Mouse (Mus musculus): ENCODE measurements around the gene Ush2a. TPM values are rescaled to one million over a fixed set of nuclear protein-coding genes. Genes with fewer than 3 reads are reported as not detected.

Gene Ush2a
- polyA plus RNA-seq, 1 experiment from 2014 or later, result 0.10 TPM

- Histone ChIP-seq H3K4me1 (replicated peaks; ENCODE audit: control insufficient read depth, insufficient read depth, low read length) (no peaks in the 10 kb centered on the region), H3K36me3 (ENCODE audit: control insufficient read depth, insufficient read depth, low read length) (no peaks in the 10 kb centered on the region), H3K9ac (ENCODE audit: low read depth, low read length) (no peak overlapping the region), H3K27me3 (replicated peaks; ENCODE audit: control insufficient read depth, insufficient read depth, low read length) (no peaks in the 10 kb centered on the region), H3K27ac (ENCODE audit: low read depth, low read length) (no peak overlapping the region), H3K4me2 (no peak overlapping the region), H3K9me3 (ENCODE audit: control insufficient read depth, low read length) (no peaks in the 10 kb centered on the region), H3K4me3 (ENCODE audit: low read depth, low read length) (no peak overlapping the region)
- DNase-seq (ENCODE audit: low spot score) (no peak), ATAC-seq (replicated peaks; ENCODE audit: low FRiP score) (no peak)
- WGBS, result 61% methylated on average over 10 of the region's 10 CpGs
These were observed 642.3 kb downstream of the Ush2a start for GRCm38 (mm10) chr1:188904091-188904490.

GRCm38 (mm10) chr1:188906175-188906574 lies 644.4 kb downstream of the Ush2a start:
- Histone ChIP-seq H3K4me1 (replicated peaks; ENCODE audit: control insufficient read depth, insufficient read depth, low read length) (no peaks in the 10 kb centered on the region), H3K4me2 (no peak overlapping the region), H3K9ac (ENCODE audit: low read depth, low read length) (no peak overlapping the region), H3K9me3 (ENCODE audit: control insufficient read depth, low read length) (no peaks in the 10 kb centered on the region), H3K4me3 (ENCODE audit: low read depth, low read length) (no peak overlapping the region), H3K27ac (ENCODE audit: low read depth, low read length) (no peak overlapping the region), H3K36me3 (ENCODE audit: control insufficient read depth, insufficient read depth, low read length) (no peaks in the 10 kb centered on the region), H3K27me3 (replicated peaks; ENCODE audit: control insufficient read depth, insufficient read depth, low read length) (no peaks in the 10 kb centered on the region)
- ATAC-seq (replicated peaks; ENCODE audit: low FRiP score) (no peak), DNase-seq (ENCODE audit: low spot score) (no peak)
- 85% methylated on average over 7 of the region's 7 CpGs for WGBS

GRCm38 (mm10) chr1:188910656-188911055 lies 648.8 kb downstream of the Ush2a start:
- no peaks in the 10 kb centered on the region for H3K36me3 ChIP-seq (ENCODE audit: control insufficient read depth, insufficient read depth, low read length)
- WGBS, result 84% methylated on average over 11 of the region's 11 CpGs
- ATAC-seq (replicated peaks; ENCODE audit: low FRiP score) (no peak), DNase-seq (ENCODE audit: low spot score) (no peak)
- H3K27me3 ChIP-seq (replicated peaks; ENCODE audit: control insufficient read depth, insufficient read depth, low read length), result no peaks in the 10 kb centered on the region
- no peak overlapping the region for H3K4me3 ChIP-seq (ENCODE audit: low read depth, low read length)
- no peaks in the 10 kb centered on the region for H3K4me1 ChIP-seq (replicated peaks; ENCODE audit: control insufficient read depth, insufficient read depth, low read length)
- no peak overlapping the region for H3K9ac ChIP-seq (ENCODE audit: low read depth, low read length)
- H3K4me2 ChIP-seq, result no peak overlapping the region
- H3K9me3 ChIP-seq (ENCODE audit: control insufficient read depth, low read length), result no peaks in the 10 kb centered on the region
- no peak overlapping the region for H3K27ac ChIP-seq (ENCODE audit: low read depth, low read length)

GRCm38 (mm10) chr1:188919946-188920345 lies 658.1 kb downstream of the Ush2a start:
- no peak overlapping the region for H3K27ac ChIP-seq (ENCODE audit: low read depth, low read length)
- DNase-seq (ENCODE audit: low spot score) (no peak), ATAC-seq (replicated peaks; ENCODE audit: low FRiP score) (no peak)
- H3K4me3 ChIP-seq (ENCODE audit: low read depth, low read length), result no peak overlapping the region
- no peaks in the 10 kb centered on the region for H3K36me3 ChIP-seq (ENCODE audit: control insufficient read depth, insufficient read depth, low read length)
- H3K9ac ChIP-seq (ENCODE audit: low read depth, low read length), result no peak overlapping the region
- H3K27me3 ChIP-seq (replicated peaks; ENCODE audit: control insufficient read depth, insufficient read depth, low read length), result no peaks in the 10 kb centered on the region
- no peak overlapping the region for H3K4me2 ChIP-seq
- 0 out of 2 replicates have a peak, but pooled peaks cover 2% of the 10 kb centered on the region for H3K9me3 ChIP-seq (ENCODE audit: control insufficient read depth, low read length)
- H3K4me1 ChIP-seq (replicated peaks; ENCODE audit: control insufficient read depth, insufficient read depth, low read length), result no peaks in the 10 kb centered on the region
- 35% methylated on average over 1 of the region's 1 CpGs for WGBS

GRCm38 (mm10) chr1:188937246-188937780 lies 675.5 kb downstream of the Ush2a start:
- H3K9ac ChIP-seq (ENCODE audit: low read depth, low read length), result no peak overlapping the region
- H3K4me3 ChIP-seq (ENCODE audit: low read depth, low read length), result no peak overlapping the region
- H3K27ac ChIP-seq (ENCODE audit: low read depth, low read length), result no peak overlapping the region
- DNase-seq (ENCODE audit: low spot score) (no peak), ATAC-seq (replicated peaks; ENCODE audit: low FRiP score) (no peak)
- no peaks in the 10 kb centered on the region for H3K4me1 ChIP-seq (replicated peaks; ENCODE audit: control insufficient read depth, insufficient read depth, low read length)
- no peaks in the 10 kb centered on the region for H3K27me3 ChIP-seq (replicated peaks; ENCODE audit: control insufficient read depth, insufficient read depth, low read length)
- WGBS, result 88% methylated on average over 14 of the region's 14 CpGs
- no peak overlapping the region for H3K4me2 ChIP-seq
- no peaks in the 10 kb centered on the region for H3K9me3 ChIP-seq (ENCODE audit: control insufficient read depth, low read length)
- no peaks in the 10 kb centered on the region for H3K36me3 ChIP-seq (ENCODE audit: control insufficient read depth, insufficient read depth, low read length)

- Histone ChIP-seq H3K9me3 (ENCODE audit: control insufficient read depth, low read length) (no peaks in the 10 kb centered on the region), H3K9ac (ENCODE audit: low read depth, low read length) (no peak overlapping the region), H3K27ac (ENCODE audit: low read depth, low read length) (no peak overlapping the region), H3K4me1 (replicated peaks; ENCODE audit: control insufficient read depth, insufficient read depth, low read length) (no peaks in the 10 kb centered on the region), H3K36me3 (ENCODE audit: control insufficient read depth, insufficient read depth, low read length) (no peaks in the 10 kb centered on the region), H3K27me3 (replicated peaks; ENCODE audit: control insufficient read depth, insufficient read depth, low read length) (no peaks in the 10 kb centered on the region), H3K4me3 (ENCODE audit: low read depth, low read length) (no peak overlapping the region), H3K4me2 (no peak overlapping the region)
- no peak for DNase-seq (ENCODE audit: low spot score)
- no peak for ATAC-seq (replicated peaks; ENCODE audit: low FRiP score)
- WGBS, result 19% methylated on average over 8 of the region's 8 CpGs
These were observed 683.5 kb downstream of the Ush2a start for GRCm38 (mm10) chr1:188945326-188945725.

GRCm38 (mm10) chr1:188946849-188947248 lies 685.0 kb downstream of the Ush2a start:
- Histone ChIP-seq H3K27me3 (replicated peaks; ENCODE audit: control insufficient read depth, insufficient read depth, low read length) (no peaks in the 10 kb centered on the region), H3K9me3 (ENCODE audit: control insufficient read depth, low read length) (no peaks in the 10 kb centered on the region), H3K4me3 (ENCODE audit: low read depth, low read length) (no peak overlapping the region), H3K27ac (ENCODE audit: low read depth, low read length) (no peak overlapping the region), H3K4me2 (no peak overlapping the region), H3K9ac (ENCODE audit: low read depth, low read length) (no peak overlapping the region), H3K4me1 (replicated peaks; ENCODE audit: control insufficient read depth, insufficient read depth, low read length) (no peaks in the 10 kb centered on the region), H3K36me3 (ENCODE audit: control insufficient read depth, insufficient read depth, low read length) (no peaks in the 10 kb centered on the region)
- 87% methylated on average over 11 of the region's 11 CpGs for WGBS
- DNase-seq (ENCODE audit: low spot score), result no peak
- ATAC-seq (replicated peaks; ENCODE audit: low FRiP score), result peak; percentile 63

GRCm38 (mm10) chr1:188947794-188948193 lies 686.0 kb downstream of the Ush2a start:
- Histone ChIP-seq H3K36me3 (ENCODE audit: control insufficient read depth, insufficient read depth, low read length) (no peaks in the 10 kb centered on the region), H3K27me3 (replicated peaks; ENCODE audit: control insufficient read depth, insufficient read depth, low read length) (no peaks in the 10 kb centered on the region), H3K9ac (ENCODE audit: low read depth, low read length) (no peak overlapping the region), H3K27ac (ENCODE audit: low read depth, low read length) (no peak overlapping the region), H3K4me3 (ENCODE audit: low read depth, low read length) (no peak overlapping the region), H3K4me2 (no peak overlapping the region), H3K9me3 (ENCODE audit: control insufficient read depth, low read length) (no peaks in the 10 kb centered on the region), H3K4me1 (replicated peaks; ENCODE audit: control insufficient read depth, insufficient read depth, low read length) (no peaks in the 10 kb centered on the region)
- 53% methylated on average over 5 of the region's 5 CpGs for WGBS
- no peak for ATAC-seq (replicated peaks; ENCODE audit: low FRiP score)
- DNase-seq (ENCODE audit: low spot score), result peak; percentile 37

- Histone ChIP-seq H3K36me3 (ENCODE audit: control insufficient read depth, insufficient read depth, low read length) (no peaks in the 10 kb centered on the region), H3K9me3 (ENCODE audit: control insufficient read depth, low read length) (no peaks in the 10 kb centered on the region), H3K4me3 (ENCODE audit: low read depth, low read length) (no peak overlapping the region), H3K9ac (ENCODE audit: low read depth, low read length) (no peak overlapping the region), H3K4me2 (no peak overlapping the region), H3K27me3 (replicated peaks; ENCODE audit: control insufficient read depth, insufficient read depth, low read length) (no peaks in the 10 kb centered on the region), H3K4me1 (replicated peaks; ENCODE audit: control insufficient read depth, insufficient read depth, low read length) (no peaks in the 10 kb centered on the region), H3K27ac (ENCODE audit: low read depth, low read length) (no peak overlapping the region)
- WGBS, result 74% methylated on average over 9 of the region's 9 CpGs
- no peak for ATAC-seq (replicated peaks; ENCODE audit: low FRiP score)
- DNase-seq (ENCODE audit: low spot score), result no peak
These were observed 686.5 kb downstream of the Ush2a start for GRCm38 (mm10) chr1:188948276-188948675.

Measured in liver, embryonic 11.5 days (tissue).